ENCODE assay signal across 19 mouse cellular contexts in genomic region chr5:134848571-134848970, GRCm38 (mm10). TPM values are rescaled to one million over a fixed set of nuclear protein-coding genes. Genes with fewer than 3 reads are reported as not detected.
"Had no signal": no experiment of that assay in that cellular context is flagged by ENCODE, and none has a peak within 500 bp of the region (broad histone marks: within the 10 kb centered on the region; RNA-seq: fewer than 3 reads in every experiment).

No protein-coding gene starts in this region.

- H3K9ac ChIP-seq: lung, embryonic 14.5 days; midbrain, embryonic 13.5 days; midbrain, embryonic 15.5 days; neural tube, embryonic 12.5 days had no signal

- H3K27ac ChIP-seq: midbrain, embryonic 10.5 days; midbrain, embryonic 13.5 days; midbrain, embryonic 15.5 days; neural tube, embryonic 12.5 days had no signal

- DNase-seq: lung, adult 18-20 months; lung, embryonic 14.5 days; lung, postnatal 10 days; lung, postnatal 4 days; right cerebral cortex, postnatal 14 days; thymus, adult 18-20 months; thymus, postnatal 14 days; thymus, postnatal 36 days had no signal

- H3K27me3 ChIP-seq: midbrain, embryonic 13.5 days; midbrain, embryonic 15.5 days; neural tube, embryonic 12.5 days had no signal

- H3K4me3 ChIP-seq: midbrain, embryonic 10.5 days; midbrain, embryonic 13.5 days; midbrain, embryonic 15.5 days; myocyte; neural tube, embryonic 12.5 days had no signal

- H3K36me3 ChIP-seq: midbrain, embryonic 10.5 days; midbrain, embryonic 13.5 days; midbrain, embryonic 15.5 days; neural tube, embryonic 12.5 days had no signal

- H3K4me2 ChIP-seq: lung, embryonic 14.5 days; midbrain, embryonic 13.5 days; midbrain, embryonic 15.5 days; neural tube, embryonic 12.5 days had no signal

- H3K4me1 ChIP-seq: midbrain, embryonic 10.5 days; midbrain, embryonic 13.5 days; midbrain, embryonic 15.5 days; neural tube, embryonic 12.5 days had no signal

- H3K9me3 ChIP-seq: midbrain, embryonic 13.5 days; midbrain, embryonic 15.5 days; neural tube, embryonic 12.5 days had no signal

- ATAC-seq: midbrain, embryonic 13.5 days; midbrain, embryonic 15.5 days had no signal

RNA-seq across cellular contexts. Expression of gene Tmem270, which starts 58.0 kb away (rescaled TPM):
- polyA plus RNA-seq: lung, embryonic 14.5 days; lung, embryonic 16.5 days; midbrain, embryonic 10.5 days; midbrain, embryonic 13.5 days; midbrain, embryonic 15.5 days; myocyte; neural tube, embryonic 12.5 days; neural tube, embryonic 14.5 days; spleen, adult 2 months; stomach, embryonic 14.5 days; stomach, embryonic 16.5 days; thymus, postnatal 0 days had no signal
